Mouse (Mus musculus): ENCODE data around the gene Rfc4.

The Rfc4 gene

GRCm38 (mm10) chr16:23127673-23128375, at the start of gene Rfc4:
Rfc4 (minus strand) TSS chr16:23127737.
- in situ Hi-C loops (cut with MboI; ENCODE audit: unreplicated experiment in 2 of 2): no loop called here

- in situ Hi-C loops (cut with MboI; ENCODE audit: unreplicated experiment in 2 of 2): no loop called here
Measured at GRCm38 (mm10) chr16:23175956-23176355, 48.4 kb upstream of the Rfc4 start.

GRCm38 (mm10) chr16:23174855-23175254, 47.3 kb upstream of the Rfc4 start:
- in situ Hi-C loops (cut with MboI; ENCODE audit: unreplicated experiment in 2 of 2): no loop called here

- in situ Hi-C loops (cut with MboI; ENCODE audit: unreplicated experiment in 2 of 2): no loop called here
Measured at GRCm38 (mm10) chr16:23173904-23174303, 46.4 kb upstream of the Rfc4 start.

- in situ Hi-C loops (cut with MboI; ENCODE audit: unreplicated experiment in 2 of 2): no loop called here
Measured at GRCm38 (mm10) chr16:23170813-23171212, 43.3 kb upstream of the Rfc4 start.

GRCm38 (mm10) chr16:23167079-23167478, 39.5 kb upstream of the Rfc4 start:
- in situ Hi-C loops (cut with MboI; ENCODE audit: unreplicated experiment in 2 of 2): no loop called here

- in situ Hi-C loops (cut with MboI; ENCODE audit: unreplicated experiment in 2 of 2): no loop called here
Measured at GRCm38 (mm10) chr16:23166646-23167045, 39.1 kb upstream of the Rfc4 start.

- in situ Hi-C loops (cut with MboI; ENCODE audit: unreplicated experiment in 2 of 2): no loop called here
Measured at GRCm38 (mm10) chr16:23165441-23165840, 37.9 kb upstream of the Rfc4 start.

- in situ Hi-C loops (cut with MboI; ENCODE audit: unreplicated experiment in 2 of 2): no loop called here
Measured at GRCm38 (mm10) chr16:23164443-23164842, 36.9 kb upstream of the Rfc4 start.

GRCm38 (mm10) chr16:23162116-23162515, 34.6 kb upstream of the Rfc4 start:
- in situ Hi-C loops (cut with MboI; ENCODE audit: unreplicated experiment in 2 of 2): no loop called here

- in situ Hi-C loops (cut with MboI; ENCODE audit: unreplicated experiment in 2 of 2): loop anchor here in 1 of 2 experiments (10.0 kb wide), 1 partner anchor 735 kb away; the partner anchor contains the start of gene Sst
Measured at GRCm38 (mm10) chr16:23159749-23160148, 32.2 kb upstream of the Rfc4 start.

- in situ Hi-C loops (cut with MboI; ENCODE audit: unreplicated experiment in 2 of 2): loop anchor here in 1 of 2 experiments (10.0 kb wide), 1 partner anchor 736 kb away; the partner anchor contains the start of gene Sst
Measured at GRCm38 (mm10) chr16:23158957-23159356, 31.4 kb upstream of the Rfc4 start.

GRCm38 (mm10) chr16:23158292-23158691, 30.8 kb upstream of the Rfc4 start:
- in situ Hi-C loops (cut with MboI; ENCODE audit: unreplicated experiment in 2 of 2): loop anchor here in 1 of 2 experiments (10.0 kb wide), 1 partner anchor 737 kb away; the partner anchor contains the start of gene Sst

- in situ Hi-C loops (cut with MboI; ENCODE audit: unreplicated experiment in 2 of 2): loop anchor here in 1 of 2 experiments (10.0 kb wide), 1 partner anchor 738 kb away; the partner anchor contains the start of gene Sst
Measured at GRCm38 (mm10) chr16:23157013-23157412, 29.5 kb upstream of the Rfc4 start.

GRCm38 (mm10) chr16:23154261-23154660, 26.7 kb upstream of the Rfc4 start:
- in situ Hi-C loops (cut with MboI; ENCODE audit: unreplicated experiment in 2 of 2): loop anchor here (5.0 to 10.0 kb wide), 5 partner anchors 73 to 743 kb away; partner anchors contain the start of gene Sst (in 1 of the 2)

GRCm38 (mm10) chr16:23151423-23151822, 23.9 kb upstream of the Rfc4 start:
- in situ Hi-C loops (cut with MboI; ENCODE audit: unreplicated experiment in 2 of 2): loop anchor here (5.0 to 10.0 kb wide), 5 partner anchors 76 to 746 kb away; partner anchors contain the start of gene Sst (in 1 of the 2)

- in situ Hi-C loops (cut with MboI; ENCODE audit: unreplicated experiment in 2 of 2): loop anchor here in 1 of 2 experiments (5.0 to 10.0 kb wide), 2 partner anchors 135 to 253 kb away; no protein-coding TSS in a partner anchor
Measured at GRCm38 (mm10) chr16:23149396-23149795, 21.9 kb upstream of the Rfc4 start.

GRCm38 (mm10) chr16:23148936-23149335, 21.4 kb upstream of the Rfc4 start:
- in situ Hi-C loops (cut with MboI; ENCODE audit: unreplicated experiment in 2 of 2): loop anchor here in 1 of 2 experiments (5.0 to 10.0 kb wide), 2 partner anchors 136 to 253 kb away; no protein-coding TSS in a partner anchor

- in situ Hi-C loops (cut with MboI; ENCODE audit: unreplicated experiment in 2 of 2): loop anchor here in 1 of 2 experiments (5.0 to 10.0 kb wide), 2 partner anchors 139 to 256 kb away; no protein-coding TSS in a partner anchor
Measured at GRCm38 (mm10) chr16:23146280-23146679, 18.7 kb upstream of the Rfc4 start, which contains the start of gene Adipoq. Adipoq (plus strand) TSS chr16:23146536.

GRCm38 (mm10) chr16:23145211-23145610, 17.7 kb upstream of the Rfc4 start:
- in situ Hi-C loops (cut with MboI; ENCODE audit: unreplicated experiment in 2 of 2): loop anchor here in 1 of 2 experiments (5.0 to 10.0 kb wide), 2 partner anchors 140 to 257 kb away; no protein-coding TSS in a partner anchor

GRCm38 (mm10) chr16:23144326-23144725, 16.8 kb upstream of the Rfc4 start:
- in situ Hi-C loops (cut with MboI; ENCODE audit: unreplicated experiment in 2 of 2): loop anchor here in 1 of 2 experiments (10.0 kb wide), 1 partner anchor 140 kb away; no protein-coding TSS in a partner anchor

Data from v-Abl transformed pro-B cells (cell line).